Mouse (Mus musculus): ENCODE data around the gene Slc6a15.
A peak's percentile ranks its signal among the peaks of the same experiment; 100 is the strongest.

Slc6a15 gene

GRCm38 (mm10) chr10:103367371-103368295 is at the start of gene Slc6a15:
Gene Slc6a15 (plus strand): TSS chr10:103367783.
- no peak for DNase-seq (ENCODE audit: low read depth)

- DNase-seq (ENCODE audit: low read depth): no peak
Observed at GRCm38 (mm10) chr10:103321941-103322340, 45.6 kb upstream of the Slc6a15 start.

DNA sequence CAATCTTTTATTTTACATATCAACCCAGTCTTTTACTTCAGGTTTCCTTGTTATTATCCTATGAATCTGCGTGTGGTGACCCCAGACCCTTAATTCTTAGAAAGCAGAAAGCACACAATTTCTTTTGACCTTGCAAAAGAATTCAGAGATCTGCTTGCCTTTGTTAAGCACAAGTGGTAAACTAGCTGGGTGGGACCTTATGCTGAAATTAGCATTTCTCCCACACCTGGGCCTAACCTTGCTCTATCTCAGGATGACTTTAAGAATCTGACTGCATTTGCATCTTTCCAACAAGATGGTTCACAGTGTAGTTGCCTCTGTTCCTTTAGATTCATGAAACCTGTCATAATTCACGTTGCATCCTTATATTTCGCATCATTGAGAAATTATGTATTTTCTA is 44.2 kb upstream of the Slc6a15 start:
- no peak for DNase-seq (ENCODE audit: low read depth)

DNA sequence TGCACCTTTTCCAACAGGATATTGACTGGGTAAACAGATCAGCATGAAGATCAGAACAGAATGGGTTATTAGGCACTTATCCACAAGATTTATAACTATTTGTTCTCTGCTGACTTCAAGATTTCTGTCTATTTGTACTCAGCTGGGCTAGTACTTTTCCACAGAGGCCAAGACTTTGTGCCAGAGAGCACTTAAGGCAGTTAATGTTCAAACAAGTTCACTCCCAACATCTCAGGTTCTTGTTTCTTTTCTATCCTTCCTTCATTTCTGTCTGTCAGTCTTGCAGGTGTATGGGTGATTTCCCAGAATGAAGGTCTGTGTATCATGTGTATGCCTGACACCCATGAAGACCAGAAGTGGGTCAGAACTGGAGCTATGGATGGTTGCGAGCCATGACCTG is 33.3 kb upstream of the Slc6a15 start:
- DNase-seq (ENCODE audit: low read depth): no peak

DNA sequence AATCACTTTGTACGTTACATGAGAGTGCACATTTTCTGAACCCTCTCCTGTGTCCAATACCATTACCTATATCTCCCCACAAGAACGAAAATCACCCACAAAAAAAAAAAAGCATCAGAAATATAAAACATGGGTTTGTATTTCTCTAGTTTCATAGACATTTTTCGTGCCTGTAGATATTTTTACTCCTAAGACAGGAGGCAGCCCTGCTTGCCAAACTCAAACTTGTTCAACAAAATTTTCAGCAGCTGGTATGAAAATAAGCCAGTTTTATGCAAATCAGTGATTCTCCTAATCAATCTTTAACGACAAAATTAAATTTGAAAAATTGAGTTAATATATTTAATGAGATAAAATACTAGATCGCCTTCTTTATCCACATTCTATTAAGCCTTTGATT is 27.7 kb upstream of the Slc6a15 start:
- DNase-seq (ENCODE audit: low read depth): no peak

- no peak for DNase-seq (ENCODE audit: low read depth)
Observed at GRCm38 (mm10) chr10:103346797-103347196, 20.8 kb upstream of the Slc6a15 start.

DNA sequence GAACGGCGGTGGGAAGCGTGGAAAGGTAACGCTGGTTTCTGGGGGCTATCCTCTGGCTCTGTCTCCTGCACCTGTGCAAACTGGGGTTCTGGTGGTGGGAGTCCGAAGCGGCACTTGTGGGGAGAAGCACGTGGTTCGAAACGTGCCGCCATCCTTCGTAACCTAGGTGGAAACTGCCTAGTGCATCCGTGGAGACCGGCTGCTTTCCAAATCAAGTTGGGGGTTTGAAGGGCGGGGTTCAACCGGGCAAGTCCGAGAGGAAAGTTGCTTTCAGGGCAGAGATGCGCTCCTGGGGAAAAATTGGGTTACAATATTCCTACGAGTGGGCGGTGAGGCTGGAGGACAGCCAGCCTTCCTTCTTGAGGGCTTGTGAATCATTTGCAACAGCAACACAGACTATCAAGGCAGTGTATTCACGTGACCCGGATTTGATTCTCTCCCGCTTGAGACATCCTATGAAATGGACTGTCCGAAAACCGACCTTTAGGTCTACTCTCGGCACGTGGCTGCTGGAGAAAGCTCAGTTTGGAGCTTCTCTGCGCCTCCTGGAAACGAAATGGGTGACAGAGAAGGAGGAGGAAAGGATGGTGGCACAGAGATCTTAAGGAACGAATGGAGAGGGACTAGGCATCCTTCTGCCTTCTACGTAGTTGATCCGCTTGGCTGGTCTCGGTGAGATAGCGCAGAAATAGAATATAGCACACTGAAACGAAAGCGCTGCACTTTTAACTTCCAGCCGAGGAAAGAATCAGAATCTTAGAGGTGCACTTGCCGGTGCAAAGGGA is 905 bp downstream of the Slc6a15 start:
- no peak for DNase-seq (ENCODE audit: low read depth)

- no peak for DNase-seq (ENCODE audit: low read depth)
Observed at GRCm38 (mm10) chr10:103369081-103369420, 1.5 kb downstream of the Slc6a15 start.

- peak; percentile 53 for DNase-seq (ENCODE audit: low read depth)
Observed at GRCm38 (mm10) chr10:103402171-103402570, 34.6 kb downstream of the Slc6a15 start.

DNA sequence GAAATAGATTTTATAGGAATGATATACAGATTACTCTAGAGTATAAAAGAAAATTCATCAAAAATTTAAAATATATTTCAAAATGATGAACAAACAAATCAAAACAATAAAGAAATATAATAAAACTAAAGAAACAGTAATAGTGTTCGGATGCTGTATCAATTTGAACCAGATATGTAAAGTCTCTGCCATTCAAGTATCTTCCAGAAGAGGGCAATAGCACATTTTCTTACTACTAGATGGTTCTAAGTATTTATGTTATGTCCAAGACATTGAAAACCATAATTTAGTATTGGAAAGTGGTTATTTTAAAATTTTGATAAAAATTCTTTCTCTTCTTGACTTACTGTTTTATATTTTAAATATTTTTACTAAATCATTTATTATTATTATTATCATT is 60.1 kb downstream of the Slc6a15 start:
- peak; percentile 21 for DNase-seq (ENCODE audit: low read depth)

DNA sequence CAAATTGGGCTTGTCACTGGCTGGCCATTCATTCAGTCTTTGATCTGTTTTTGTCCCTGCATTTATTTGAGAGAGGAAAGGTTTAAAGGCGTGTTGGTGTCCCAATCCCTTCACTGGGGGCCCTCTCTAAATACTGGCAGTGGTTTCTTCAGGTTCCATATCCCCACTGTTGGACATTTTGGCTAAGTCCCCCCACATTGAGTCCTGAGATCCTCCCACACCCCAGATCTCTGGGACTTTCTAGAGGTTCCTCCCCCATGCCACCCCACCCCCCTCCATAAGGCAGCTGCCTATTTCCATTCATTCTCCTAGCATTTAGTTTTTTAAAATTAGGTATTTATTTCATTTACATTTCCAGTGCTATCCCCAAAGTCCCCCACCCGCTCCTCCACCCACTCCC is 75.0 kb downstream of the Slc6a15 start:
- no peak for DNase-seq (ENCODE audit: low read depth)

DNA sequence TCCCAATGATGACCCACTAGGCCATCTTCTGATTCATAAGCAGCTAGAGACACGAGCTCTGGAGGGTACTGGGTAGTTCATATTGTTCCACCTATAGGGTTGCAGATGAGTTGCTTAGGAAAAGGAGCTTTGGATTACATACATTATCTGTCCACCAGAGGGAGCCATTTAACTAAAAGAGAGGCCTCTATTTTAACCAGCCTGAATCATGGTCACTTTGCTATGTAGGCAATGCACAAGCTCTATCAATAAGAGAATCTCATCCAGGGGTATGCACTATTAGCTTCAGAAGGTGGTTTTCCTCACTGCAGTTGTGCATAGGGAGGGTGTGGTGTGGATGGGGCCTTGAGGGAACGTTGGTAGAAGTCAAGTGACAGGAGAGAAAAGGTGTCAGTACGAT is 75.5 kb downstream of the Slc6a15 start:
- peak; percentile 75 for DNase-seq (ENCODE audit: low read depth)

DNA sequence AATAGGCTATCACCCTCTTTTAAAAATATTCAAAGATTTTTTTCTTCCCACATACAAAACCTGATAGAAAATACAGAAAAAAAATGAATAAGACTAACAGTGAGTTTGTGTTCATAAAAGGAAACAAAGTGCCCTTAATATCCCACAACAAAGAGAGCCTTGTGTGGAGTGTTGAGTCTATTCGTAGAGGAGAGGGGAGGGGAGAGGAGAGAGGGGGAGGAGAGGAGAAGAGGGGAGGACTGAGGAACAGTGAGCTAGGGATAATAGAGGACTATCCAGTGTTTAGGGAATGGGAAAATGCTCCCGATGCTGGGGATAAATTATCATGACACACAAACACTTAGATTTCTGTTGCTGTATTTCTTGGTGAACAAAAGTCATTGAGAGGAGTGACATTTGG is 80.8 kb downstream of the Slc6a15 start:
- DNase-seq (ENCODE audit: low read depth): no peak

DNA sequence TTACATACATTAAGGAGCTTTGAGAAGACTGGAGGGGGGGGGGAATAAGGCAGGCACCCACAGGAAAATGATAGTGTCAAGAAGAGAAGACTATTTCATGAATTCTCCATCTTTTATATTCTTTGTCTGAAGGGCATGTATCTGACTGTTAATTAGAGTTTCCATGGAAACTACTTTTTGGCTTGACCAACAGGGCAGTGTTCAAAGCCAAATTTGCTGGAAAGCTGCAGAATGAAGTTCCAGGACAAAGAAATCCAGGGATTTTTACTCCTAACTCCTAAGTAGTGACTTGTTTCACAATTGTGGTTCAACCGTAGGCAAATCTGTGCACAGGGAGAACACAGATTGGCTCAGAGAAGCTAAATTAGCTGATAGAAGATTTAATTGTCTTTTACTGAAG is 90.3 kb downstream of the Slc6a15 start:
- DNase-seq (ENCODE audit: low read depth): no peak
